Mouse (Mus musculus): ENCODE data around the gene Scnn1b.
A peak's percentile ranks its signal among the peaks of the same experiment; 100 is the strongest.

Gene Scnn1b

GRCm38 (mm10) chr7:121913944-121914343, 49.1 kb downstream of the Scnn1b start:
- no peak for DNase-seq

GRCm38 (mm10) chr7:121924361-121924760, 59.5 kb downstream of the Scnn1b start:
- no peak for DNase-seq

DNA sequence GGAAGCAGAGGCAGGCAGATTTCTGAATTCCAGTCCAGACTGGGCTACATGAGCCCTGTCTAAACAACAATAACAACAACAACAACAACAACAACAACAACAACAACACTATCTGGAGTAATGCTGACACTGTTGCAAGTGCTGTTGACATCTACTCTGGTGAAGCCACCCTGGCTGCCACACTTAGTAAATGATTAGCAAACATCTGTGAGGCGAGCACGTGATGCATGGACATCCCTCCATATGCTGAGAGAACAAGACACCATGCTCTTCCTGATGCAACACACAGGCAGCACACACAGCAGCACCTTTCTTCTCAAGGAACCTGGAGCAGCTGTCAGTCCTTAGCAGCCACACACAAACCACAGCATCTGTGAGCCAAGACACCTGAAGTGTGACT, 63.0 kb downstream of the Scnn1b start:
- no peak for DNase-seq

- peak in 1 of 2 experiments; percentile 41 for DNase-seq
These were observed 66.4 kb downstream of the Scnn1b start for GRCm38 (mm10) chr7:121931246-121931645.

DNA sequence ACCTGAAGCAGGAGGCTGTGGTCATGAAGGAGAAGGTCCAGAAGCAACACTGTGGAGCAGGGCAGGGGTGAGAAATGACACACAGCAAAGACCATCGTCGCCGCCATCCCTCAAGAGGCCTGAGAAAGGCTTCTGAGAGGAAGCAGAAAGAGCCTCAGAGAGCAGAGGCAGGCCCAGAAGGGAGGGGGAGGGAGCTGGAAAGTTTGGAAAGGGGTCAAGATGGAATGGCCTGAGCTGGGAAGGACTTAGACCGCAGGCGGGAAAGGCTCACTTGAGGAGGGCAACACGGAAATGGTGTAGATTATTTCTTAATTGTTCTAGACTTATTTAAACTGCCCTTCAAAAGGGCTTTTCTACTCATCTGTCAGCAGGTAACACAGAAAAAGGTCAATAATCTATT, 68.8 kb downstream of the Scnn1b start:
- peak; percentile 47 to 56 for DNase-seq

DNA sequence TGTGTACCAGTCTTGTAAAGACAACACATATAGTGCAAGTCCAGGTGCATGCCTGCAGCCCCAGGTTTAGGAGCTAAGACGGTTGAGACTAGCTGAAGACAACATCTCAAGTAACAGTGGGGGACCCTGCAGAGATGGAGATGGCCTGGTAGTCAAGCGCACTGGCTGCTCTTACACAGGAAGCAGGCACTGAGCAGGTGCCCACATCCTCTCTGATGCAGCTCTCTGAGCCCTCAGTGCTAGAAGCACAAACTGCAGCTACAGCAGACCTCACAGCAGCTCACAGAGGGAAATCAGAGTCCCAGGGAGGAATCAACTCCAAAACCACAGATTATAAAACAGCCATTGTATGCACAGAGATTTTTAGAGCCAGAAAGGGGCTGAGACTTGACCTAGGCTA, 69.5 kb downstream of the Scnn1b start:
- no peak for DNase-seq

DNA sequence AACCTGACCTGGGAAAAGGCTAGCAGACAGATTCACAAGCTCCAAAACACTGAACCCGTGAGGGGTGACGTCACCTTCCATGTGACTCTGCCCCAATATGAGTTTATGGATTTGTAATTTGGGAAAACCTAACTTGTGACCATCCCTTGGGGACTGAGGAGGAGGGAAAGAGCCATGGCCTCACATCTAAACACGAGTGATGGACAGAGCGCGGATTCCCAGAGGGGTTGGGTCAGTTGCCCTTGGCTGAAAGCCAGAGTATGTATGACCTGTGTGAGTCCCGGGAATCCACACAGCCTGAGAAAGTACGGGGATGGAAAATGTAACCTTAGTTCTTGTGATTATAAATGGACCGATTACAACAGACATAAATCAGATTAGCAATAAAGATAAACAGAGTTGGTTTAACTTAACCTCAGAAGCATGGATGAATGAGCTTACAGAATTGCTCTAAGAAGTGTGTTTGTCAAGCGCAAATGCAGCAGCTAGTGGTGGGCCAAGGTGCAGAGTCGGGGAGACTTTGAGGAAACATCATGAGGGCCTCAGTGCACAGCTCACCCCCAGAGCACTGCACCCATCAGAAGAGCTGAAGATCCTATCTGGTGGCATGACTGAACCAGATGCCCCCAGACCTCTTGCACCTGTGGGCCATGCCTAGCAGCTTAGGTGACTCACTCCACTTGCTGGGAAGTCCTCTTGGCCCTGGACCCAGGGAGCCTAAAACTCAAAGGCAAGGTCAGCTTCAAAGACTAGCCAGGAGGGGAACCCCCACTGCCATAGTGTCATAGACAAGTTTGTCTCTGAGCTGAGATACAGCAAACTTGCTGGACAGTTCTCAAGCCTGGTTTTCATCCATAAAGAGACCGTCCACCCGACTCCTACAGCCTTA, 71.3 kb downstream of the Scnn1b start:
- DNase-seq: no peak

GRCm38 (mm10) chr7:121936861-121937630, 72.2 kb downstream of the Scnn1b start:
- no peak for DNase-seq

- no peak for DNase-seq
These were observed 73.5 kb downstream of the Scnn1b start for GRCm38 (mm10) chr7:121938124-121938891.

DNA sequence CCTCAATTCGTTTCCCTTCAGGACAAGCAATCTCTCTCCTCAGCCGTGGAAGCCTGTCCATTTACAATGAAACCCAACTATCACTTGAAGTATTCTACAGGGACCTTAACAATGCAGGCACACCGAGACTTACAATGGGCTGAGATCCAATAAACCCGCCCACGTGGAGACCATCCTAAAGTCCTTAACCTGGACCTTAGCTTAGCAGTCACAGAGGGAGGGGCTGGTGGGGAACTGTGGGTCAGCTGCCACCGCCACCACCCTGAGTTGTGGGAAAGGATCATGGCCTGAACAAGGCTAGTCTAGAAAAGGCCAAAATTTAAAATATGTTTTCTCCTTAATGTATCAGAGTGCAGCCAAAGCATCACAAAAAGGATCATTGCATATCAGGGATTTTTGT, 74.4 kb downstream of the Scnn1b start:
- no peak for DNase-seq

DNA sequence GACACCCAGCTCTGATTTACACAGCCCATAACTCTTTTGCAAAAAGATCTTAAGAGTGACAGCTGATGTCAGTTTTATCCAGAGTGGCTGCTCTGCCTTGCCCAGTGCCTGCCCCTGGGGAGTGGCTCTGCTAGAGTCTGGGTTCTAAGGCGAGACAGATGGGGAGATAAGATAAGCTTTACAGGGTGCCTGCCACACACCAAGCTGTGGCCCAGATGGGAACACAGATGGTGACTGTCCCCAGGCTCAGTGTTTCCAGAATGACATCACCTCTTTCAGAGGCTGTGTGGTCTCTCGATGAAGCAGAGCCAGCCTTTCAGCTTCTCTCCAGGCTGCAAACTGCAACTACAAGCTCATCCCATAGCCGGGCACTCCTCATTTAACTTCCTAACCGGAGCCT, 74.9 kb downstream of the Scnn1b start:
- DNase-seq: peak in 1 of 2 experiments; percentile 58

DNA sequence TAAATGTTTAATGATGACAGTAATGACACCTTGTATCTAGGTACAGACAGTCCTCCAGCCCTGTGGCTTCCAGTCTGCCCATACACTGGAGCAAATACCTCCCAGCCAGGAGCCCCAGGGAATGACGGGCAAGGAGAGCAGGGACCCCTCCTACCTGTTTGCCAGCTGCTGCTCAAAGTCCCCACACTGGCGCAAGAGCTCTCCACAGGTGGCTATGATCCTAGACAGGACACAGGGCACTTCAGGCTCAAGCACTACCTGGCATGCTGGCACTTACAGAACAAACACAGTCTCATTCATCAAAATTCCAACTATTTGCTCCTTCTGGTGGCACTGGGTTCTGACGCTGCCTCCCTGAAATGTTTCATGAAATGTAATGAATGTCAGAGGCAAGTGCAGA, 76.2 kb downstream of the Scnn1b start:
- DNase-seq: peak; percentile 65 to 88

DNA sequence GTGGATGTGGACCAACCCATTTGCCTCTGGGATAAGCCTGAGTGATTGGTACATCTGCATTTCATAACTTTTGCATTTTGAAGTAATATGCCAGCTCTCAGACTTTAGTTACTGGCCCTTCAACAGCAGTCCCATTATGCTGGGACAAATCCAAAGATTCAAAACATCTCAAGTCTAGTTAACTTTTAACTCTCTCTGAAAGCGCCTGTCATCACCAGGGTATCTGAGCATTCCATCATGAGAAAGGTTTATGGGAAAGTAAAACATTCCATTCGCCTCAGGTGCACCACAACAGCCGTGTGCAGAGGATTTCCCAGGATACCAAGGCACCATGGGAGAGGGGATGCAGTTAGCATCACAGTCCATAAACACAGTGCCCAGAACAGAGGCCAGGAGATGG, 76.8 kb downstream of the Scnn1b start:
- no peak for DNase-seq

DNA sequence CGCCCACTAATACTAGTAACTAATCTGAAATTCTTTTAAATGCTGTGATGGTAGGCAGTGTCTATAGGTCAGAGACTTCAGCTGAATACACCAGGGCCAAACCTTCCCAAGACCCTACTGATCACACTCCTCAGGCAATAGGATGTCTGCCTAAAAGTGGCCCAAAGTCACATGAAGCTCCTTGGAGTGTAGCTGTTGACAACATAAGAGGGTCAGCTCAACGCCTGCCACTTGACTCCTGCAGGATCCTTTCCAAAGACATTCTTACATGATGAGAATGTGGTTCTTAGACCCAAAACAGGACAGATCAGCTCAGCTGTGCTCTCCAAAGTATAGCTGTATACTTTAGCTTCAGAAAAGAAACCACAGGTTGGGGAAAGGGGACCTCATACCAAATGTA, 77.5 kb downstream of the Scnn1b start:
- no peak for DNase-seq

DNA sequence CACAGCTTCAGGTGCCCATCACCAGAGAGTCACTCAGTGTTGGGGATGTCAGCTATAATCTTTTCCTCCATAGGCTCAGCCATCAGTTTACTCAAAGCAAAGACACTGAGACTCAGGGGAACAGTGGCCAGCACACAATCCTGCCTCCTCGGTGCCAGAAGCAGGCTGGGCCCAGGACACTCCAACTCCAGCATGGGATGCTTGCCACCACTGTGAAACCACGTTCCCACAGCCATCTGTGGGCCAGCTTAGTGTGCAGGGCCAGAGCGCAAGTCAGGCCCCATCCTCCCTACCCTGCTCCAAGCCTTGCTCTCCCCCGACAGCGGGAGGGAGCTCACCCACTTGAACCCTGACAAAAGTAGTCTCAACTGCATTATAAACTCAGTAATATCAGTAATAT, 81.4 kb downstream of the Scnn1b start:
- no peak for DNase-seq

- DNase-seq: peak; percentile 38 to 75
These were observed 82.7 kb downstream of the Scnn1b start for GRCm38 (mm10) chr7:121947513-121947912.

GRCm38 (mm10) chr7:121954891-121955669, 90.2 kb downstream of the Scnn1b start:
- DNase-seq: peak in 1 of 2 experiments; percentile 15

DNA sequence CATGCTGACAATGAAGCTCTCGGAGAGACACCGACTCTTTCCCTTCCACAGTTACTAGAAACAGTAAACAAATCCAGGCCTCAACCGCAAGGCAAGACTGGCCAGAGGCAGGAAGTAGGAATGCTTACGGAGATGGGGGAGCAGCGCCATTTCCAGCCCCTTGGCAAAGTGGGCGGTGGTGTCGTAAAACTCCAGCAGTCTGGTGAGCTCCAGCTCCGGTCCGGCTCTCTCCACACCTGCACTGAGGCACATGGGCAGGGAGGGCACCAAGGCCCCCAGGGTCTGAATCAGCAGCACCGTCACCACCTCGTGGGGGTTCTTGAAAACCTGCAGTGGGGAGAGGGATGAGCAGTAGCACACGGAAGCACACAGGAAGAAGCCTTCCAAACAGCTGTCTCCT, 91.0 kb downstream of the Scnn1b start:
- peak in 1 of 2 experiments; percentile 36 for DNase-seq

DNA sequence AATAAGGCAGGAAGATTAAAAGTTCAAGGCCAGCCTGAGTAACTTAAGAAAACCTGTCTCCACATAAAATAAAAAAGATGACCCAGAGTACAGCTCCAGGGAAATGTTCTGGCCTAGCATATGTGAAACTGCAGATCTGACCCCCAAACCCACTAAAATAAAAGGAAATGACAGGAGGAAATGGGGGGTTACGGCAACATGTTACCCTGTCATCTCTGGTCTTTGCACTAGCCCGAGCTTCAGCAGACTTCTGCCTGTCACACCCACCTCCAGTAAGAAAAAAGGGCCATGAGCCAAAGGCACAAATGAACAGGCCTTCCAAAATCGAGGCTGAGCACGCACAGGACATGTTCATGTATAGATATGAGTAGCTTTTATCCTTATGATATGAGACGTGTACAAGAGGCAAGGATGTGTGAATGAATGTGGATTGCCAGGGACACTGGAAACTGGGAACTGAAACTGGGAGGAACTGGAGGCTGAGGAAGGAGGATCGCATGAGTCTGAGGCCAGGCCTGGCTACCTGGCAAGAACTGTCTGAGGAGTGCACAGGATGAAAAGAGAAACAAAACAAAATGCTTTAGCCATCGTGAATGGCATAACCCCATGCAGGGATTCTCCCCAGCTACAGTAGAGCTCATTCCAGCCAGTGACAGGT, 97.2 kb downstream of the Scnn1b start:
- no peak for DNase-seq

DNA sequence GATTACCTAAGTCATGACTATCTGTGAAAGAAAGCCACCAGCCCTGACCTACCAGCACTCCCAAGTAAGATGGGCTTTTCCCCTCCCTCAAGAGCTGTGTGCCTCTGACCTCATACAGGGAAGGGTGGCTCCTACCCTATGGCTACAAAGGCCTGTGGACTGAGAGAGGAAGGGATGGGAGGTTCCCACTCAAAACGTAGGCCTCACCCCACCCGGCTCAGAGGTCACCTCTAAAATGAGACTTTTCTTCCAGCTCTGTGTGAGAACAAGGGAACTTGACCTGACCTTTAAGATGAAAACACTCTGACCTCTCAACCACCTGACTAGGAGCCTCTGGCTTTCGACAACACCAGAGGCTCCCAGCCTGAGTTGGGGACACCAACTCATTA, 97.7 kb downstream of the Scnn1b start:
- DNase-seq: no peak

DNA sequence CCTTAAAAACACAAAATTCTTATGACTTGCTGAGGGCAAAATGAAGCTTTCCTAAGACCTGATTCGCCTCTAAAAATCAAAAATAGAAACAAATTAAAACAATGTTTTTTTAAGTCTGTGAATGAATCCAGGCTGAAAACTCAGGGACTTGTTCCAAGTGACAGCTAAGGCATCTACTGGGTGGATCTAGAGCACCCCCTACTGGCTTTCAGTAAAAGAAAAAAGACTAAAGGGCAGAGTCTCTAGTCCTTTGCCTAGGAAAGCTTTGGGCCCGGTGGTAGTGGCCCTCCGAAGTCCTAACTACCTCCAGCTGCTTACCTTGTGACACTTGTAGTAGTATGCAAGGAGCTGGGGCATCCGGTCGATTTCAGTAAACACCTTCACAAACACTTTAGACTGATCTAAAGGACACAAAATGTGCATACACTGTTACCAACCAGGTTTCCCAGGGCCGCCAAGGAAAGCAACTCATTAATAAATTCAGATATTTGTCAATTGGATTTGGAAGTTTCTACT, 99.1 kb downstream of the Scnn1b start:
- DNase-seq: peak in 1 of 2 experiments; percentile 50

DNA sequence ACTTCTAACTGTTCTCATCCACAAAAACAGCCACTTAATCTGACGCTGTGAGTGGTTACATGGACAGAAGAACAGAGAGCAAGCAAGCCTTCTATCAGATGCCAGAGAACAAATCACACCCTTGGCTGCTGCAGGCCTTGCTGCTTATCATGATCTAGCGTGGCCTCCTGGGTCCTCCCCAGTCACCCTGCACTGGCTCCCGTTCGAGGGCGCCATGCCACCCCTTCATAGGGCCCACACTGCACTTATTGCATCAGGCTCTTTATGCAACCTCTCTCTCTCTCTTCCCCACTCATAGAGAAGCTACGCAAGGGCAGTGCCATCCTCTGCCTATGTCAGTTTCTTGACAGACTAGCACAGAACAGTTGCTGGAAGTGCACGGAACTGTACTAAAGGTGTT, 101.3 kb downstream of the Scnn1b start:
- no peak for DNase-seq
